Mouse (Mus musculus): ENCODE data around the gene Cfap74.

Gene Cfap74

DNA sequence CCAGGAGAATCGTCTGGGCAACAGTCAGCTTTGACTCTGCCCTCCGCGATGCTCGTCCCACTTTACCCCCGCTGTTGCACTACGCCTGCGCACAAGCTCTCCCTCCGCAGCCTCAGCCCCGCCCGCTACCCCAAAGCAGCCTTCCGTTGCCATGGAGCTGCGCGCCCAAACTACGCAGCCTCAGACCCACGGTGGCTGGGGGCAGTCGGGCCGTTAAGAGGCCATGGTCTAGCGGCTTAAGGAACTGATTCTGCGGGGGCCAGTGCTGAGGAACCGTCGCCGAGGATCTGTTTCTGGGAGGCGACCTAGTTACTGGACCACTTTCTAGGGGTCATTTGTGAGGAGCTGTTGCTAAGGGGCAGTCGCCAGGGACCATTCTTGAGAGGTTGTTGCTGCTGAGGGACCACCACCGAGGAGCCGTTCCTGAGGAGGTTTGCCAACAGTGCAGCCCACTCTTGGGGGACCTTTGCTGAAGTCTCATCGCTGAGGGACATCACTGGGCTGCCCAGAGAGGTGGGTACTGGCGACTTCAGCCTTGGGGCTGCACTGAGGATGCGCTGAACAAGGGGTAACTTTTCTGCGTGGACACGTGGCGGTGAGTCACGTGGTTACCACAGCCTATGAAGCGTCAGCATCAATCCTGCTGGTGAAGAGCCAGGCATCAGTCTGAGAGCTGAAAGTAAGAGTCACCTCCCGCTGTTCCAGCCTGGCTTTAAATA lies at the start of gene Cfap74:
TSS of gene Cfap74 (plus strand) at position 133 of the 719 bp plus-strand sequence.
- peak; percentile 66 to 77 for DNase-seq (ENCODE audit: low spot score in 2 of 2)

DNA sequence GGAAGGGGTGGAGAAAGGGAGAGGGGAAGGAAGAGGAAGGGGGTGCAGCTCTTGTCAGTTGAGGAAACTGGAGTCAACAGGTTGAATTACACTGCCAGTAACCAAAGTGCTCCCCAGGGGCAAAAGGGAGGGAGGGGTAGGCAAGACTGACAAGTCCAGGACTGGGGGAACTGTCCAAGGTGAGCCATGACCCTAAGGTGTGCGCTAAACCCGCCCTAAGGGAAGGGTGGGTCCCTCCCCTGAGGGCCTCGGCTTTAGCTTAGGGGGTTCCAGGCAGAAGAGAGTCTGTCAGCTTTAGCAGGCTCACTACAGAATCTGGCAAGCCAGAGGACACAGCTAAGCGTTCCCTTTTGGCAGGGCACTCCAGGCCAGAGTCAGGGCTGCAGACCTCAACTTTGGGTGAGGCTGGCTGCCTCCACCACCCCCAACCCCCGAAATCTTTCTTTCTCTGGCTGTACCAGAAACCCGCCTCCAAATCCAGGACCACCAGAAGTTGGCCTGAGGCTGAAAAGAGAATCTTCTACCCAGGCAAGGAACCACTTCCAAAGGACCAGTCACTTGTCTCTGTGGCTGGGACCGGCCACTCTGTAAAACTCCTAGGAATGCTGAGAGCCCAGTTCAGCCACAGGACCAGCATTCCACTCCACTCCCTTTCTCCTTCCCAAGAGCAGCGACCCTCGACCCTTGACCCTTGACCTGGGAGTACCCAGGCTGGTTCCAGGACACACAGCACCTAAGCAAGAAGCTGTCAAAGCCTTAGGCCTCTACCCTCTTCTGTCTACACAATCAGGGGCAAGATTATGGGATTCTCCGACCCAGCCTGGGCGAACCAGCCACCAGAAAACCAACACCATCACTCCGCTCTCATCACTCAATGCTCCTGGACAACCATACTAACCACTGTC lies 49.2 kb upstream of the Cfap74 start:
- DNase-seq (ENCODE audit: low spot score in 2 of 2), result no peak

DNA sequence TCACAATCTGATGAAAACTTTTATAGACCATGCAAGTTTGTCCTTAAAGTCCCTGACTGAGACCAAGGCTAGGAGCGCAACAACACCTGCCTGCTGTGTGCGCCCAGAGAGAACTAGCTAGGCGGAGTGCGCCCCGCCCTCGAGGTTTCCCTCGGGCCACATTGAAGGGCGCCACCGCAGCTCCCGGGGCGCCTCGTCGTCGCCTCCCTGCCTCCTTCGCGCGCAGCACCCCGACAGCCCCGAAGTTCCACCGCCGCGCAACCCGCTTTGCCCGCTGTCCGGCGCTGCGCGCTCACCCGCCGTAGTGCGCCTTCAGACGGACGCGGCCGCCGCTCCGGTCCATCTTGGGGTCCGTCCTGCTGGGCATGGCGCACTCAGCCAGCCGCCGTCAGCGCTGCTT lies 48.1 kb upstream of the Cfap74 start:
- DNase-seq (ENCODE audit: low spot score in 2 of 2), result no peak

DNA sequence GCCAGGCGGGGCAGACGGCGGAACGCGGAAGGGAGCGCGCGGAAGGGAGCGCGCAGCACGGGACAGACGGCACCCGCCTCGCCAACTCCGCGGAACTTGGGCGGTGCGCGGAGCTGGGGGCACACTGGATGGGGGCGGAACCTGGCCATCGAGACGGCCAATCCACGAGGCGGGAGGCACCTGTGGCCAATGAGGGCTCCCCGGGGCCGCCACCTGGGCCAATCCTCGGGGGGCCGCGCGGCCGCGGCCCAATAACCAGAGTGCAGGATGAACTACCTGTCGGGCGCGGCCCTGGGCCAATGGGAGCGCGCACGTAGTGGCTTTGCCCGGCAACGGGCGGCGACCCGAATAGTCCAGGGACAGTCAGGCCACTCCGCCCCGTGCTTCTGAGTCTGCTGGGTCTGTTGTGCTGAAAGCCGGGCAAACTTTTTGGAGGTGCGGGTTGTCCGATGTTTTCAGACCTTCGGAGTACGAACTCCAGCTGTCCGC lies 47.6 kb upstream of the Cfap74 start, which contains the start of gene Prkcz:
TSS of gene Prkcz (minus strand) at position 59 of the 489 bp plus-strand sequence.
- peak; percentile 69 to 78 for DNase-seq (ENCODE audit: low spot score in 2 of 2)

DNA sequence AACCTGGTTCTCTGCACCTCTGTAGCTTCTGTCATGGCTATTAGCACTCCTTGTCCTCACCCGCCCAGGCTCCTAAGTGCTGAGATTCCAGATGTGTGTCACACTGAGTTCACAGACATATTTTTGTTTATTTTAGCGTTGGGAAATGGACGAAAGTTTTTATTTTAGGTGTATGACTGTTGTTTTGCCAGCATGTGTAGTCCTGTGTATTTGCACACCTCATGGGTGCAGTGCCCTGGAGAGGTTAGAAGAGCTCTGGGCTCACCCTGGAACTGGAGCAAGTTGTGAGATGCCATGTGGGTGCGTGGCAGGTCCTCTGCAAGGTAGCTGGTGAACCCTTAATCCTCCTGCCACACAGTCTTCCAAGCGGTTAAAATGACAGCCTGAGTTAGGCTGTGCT lies 46.5 kb upstream of the Cfap74 start:
- no peak for DNase-seq (ENCODE audit: low spot score in 2 of 2)

DNA sequence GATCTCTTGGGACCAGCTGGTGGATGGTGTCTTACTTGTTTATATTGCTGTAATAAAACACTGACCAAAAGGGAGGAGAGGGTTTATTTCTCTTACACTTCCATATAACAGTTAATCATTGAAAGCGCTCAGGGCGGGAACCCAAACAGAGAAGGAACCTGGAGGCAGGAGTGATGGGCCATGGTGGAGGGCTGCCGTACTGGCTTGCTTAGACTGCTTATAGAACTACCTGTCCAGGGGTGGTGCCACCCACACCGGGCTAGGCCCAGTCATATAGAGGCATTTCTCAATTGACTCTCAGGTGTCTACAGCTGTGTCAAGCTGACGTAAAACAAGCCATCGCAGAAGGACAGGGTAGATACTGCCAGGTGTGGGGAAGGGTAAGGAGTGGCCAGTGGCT lies 42.2 kb upstream of the Cfap74 start:
- no peak for DNase-seq (ENCODE audit: low spot score in 2 of 2)

DNA sequence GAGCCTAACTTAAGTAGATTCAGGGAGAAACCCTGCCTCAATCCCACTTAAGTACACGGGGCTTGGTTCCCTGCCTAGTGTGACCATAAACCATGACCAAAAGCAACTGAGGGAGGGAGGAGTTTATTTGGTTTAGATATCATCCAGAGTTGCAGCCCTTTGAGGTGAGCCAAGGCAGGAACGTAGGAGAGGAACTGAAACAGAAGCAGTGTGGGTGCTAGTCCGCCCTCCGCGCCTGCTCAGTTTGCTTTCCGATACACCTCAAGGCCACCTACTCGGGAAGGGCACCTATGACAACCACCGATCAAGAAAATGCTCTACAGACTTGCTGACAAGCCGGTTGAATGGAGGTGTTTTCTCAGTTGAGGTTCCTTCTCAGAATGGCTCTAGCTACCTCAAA lies 41.3 kb upstream of the Cfap74 start:
- DNase-seq (ENCODE audit: low spot score in 2 of 2), result no peak

DNA sequence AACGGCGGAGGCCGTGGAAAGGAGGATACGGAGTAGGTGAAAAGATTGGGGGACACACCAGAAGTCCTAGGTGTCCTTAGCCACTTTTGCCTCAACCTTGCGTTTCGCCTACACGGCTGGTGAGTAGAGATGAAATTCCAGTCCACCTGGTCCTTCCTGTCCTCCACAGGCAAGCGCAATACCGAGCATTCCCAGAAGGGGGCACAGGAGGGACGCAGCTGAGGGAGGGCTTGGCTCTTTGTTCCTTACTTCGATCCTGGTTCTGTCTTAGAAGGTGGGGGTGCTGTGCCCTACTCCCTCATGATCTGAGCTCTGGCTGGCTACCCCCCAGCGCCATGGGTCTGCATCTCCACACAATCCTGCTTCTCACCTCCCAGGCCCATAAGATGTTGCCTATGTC lies 40.3 kb upstream of the Cfap74 start:
- DNase-seq (ENCODE audit: low spot score in 2 of 2), result peak; percentile 36 to 37

DNA sequence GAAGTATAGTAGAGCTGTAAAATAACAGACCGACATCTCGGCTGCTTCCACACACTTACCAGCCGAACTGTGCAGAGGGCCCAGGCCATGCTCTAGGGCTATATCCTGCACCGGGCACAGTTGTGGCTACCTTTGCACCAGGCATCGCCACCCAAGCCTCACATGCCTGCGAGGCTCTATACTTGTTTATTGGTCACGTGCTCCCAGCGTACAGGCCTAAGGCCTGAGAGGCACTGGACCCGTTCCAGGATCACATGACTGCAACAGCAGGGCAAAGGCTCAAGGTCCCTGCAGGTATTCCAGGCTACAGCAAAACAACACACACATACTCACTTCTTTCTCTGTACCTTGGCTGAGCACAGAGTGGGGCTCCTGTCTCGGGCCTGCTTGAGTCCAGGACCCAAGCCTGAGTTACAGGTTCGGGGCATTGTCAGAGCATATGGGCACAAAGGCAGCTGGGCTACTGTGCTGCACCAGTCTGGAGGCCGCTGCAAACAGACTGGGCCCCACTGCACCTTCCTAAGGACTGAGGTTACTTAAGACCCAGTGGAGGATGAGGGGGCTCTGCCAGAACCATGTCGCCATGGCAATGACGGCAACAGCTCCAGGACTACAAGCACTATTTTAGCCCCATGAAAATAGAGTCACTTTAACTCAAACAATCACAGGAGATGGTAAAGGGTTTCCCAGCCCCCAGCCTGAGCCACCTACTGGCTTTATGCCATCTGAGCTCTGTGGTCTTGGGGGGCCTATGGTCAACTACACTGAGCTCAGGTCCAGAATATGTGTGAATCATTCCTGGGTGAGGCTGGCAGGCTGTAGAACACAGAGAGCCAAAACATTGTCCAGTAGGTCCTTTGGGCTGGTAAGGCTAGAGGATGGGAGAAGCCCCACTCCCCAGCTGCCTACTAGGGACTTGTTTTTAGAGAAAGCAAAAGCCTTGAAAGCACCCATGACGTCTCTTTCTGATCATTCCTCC lies 38.0 kb upstream of the Cfap74 start:
- no peak for DNase-seq (ENCODE audit: low spot score in 2 of 2)

DNA sequence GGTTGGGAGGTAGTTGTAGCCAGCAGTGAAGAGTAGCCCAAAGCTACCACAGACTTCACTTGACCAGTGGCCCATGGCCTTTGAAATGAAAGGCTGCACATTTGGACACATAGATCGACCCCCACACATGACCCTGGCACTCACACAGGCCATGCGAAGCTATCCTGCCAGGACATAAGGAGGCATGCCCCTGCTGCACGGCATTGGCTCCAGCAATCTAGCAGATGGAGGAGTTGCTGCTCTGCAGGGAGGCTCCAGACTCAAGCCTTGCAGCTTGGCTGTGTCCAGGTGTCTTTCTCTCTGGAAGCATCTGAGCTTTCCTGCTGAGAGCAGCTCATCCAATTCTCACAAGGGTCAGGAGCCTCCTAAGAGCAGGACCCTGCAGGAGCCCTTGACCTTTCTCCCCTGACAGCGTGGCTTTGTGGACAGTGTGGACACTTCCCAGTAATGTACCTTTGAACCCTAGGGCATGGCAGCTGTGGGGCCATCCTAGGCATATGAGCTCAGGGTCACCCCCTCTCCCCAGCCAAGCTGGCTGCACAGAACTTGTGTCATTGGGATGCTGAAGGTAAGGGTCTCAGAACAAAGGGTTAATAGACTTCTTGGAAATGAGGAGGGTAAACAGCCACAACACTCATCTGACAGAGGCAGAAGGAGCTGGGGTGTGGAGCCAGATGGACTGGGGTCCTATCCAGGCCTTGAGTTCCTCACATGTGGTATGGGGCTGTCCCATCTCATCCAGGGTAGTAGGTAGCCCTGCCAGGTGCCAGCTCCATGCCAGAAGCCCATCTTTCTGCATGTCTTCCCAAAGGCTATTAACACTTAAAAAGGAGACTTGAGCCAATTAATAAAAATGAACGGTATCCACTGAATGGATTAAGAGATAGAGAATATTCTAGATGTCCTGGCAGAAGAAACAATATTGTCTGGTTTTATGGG lies 36.9 kb upstream of the Cfap74 start:
- no peak for DNase-seq (ENCODE audit: low spot score in 2 of 2)

DNA sequence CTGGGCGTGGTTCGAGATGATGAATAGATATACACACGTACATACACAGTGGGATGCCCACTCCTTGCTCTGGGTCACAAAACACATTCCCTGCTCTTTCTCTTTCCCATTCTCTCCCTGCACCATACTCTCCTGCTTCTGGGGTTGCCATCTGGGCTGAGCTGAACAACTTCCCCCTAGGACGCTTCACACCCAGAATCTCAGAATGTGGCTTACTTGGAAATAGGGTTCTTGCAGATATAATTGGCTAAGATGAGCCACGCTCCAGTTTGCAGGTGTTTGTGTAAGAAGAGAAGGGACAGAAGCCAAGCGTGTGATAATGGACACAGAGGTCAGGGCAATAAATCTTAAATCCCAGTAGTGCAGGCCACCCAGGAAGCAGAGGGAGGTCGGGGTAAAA lies 27.0 kb upstream of the Cfap74 start:
- DNase-seq (ENCODE audit: low spot score in 2 of 2), result no peak

DNA sequence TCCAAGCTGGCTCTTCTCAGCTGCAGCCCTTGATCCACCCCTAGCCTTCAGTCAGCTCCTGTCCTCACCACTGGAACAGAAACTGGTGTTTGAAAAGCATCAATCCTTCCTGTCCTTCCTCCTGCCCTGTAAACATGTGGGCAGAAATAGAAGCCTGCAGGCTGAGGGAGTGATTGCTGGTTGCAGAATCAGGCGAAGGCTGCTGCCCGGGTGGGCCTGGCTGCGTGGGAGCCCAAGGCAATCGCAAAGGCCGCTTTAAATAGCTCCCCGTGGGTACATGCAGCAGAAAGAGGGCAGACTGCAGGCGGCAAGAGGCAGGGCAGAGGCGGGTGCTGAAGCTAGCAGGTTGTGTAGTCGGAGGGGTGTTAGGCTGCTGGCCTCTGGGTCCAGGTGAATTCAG lies 26.2 kb upstream of the Cfap74 start:
- no peak for DNase-seq (ENCODE audit: low spot score in 2 of 2)

DNA sequence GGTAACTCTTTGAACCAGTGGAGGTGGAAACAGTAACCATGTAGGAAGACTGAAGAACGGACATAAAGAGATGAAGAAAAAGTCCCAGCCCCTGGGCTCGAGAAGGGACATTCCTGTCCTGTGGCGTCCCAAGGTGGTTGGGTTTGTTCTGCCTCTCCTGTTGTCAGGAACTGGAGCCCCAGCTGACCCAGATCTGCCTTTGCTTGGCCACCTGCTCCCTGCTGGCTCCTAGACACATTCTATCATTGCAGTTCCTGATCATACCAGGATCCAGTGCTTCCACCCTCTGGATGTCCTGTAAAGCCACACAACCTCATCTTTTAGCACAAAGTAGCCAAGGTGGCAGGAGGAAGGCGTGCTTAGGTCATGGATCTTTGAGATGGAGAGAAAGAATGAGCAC lies 25.7 kb upstream of the Cfap74 start:
- DNase-seq (ENCODE audit: low spot score in 2 of 2), result no peak

DNA sequence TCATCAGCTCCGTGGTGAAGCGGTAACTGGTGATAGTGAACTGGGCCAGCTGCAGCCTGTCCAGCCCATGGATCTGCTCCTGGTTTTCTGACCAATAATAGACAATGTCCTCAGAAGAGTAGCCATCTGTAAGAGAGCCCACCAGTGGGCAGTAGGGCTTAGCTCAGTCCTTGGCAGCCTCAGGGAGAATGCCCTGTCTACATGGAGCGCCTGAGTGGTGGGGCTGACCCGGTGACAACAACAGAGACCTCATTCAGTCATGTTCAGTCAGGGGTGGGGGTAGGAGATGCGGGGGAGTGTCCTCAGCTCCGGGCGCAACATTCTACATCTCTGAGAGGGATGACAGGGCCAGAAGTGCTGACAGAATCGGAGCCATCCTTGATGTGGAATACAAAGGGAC lies 21.8 kb upstream of the Cfap74 start:
- DNase-seq (ENCODE audit: low spot score in 2 of 2), result no peak

DNA sequence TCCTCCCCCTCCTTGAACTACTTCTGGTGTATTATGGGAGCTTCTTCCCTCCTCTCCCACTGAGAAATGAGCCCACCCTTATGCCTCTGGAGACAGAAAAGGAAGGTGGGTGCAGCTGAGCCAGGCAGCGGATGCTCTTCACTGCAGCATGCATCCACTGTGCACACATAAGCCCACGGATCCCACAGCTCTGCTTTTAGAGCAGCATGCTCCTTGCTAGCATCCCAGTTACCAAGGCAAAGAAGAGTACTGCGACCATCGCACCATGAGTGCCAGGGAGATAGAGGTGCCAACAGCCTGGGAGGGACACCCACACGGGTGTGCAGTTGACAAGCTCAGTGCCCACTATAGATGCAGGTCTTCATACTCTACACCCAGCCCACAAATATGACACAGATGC lies 13.5 kb upstream of the Cfap74 start:
- no peak for DNase-seq (ENCODE audit: low spot score in 2 of 2)

DNA sequence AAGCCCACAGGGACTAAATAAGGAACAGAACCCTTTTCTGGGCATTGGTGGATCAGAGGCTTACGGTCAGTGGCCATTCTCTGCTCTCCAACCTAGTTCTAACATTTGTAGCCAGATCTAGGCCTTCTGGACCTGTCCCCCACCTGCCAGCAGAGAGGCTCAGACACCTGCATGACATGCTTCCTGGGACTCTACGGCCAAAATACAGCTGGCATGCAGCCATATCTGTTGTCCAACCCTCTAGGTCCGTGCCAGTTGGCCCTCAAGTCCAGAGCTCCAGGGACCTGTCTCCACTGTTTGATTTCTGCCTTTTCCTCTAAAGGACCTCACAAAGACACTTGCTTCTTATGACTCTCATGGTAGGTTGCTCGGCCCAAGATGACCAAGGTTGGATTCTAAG lies 12.2 kb upstream of the Cfap74 start:
- no peak for DNase-seq (ENCODE audit: low spot score in 2 of 2)

DNA sequence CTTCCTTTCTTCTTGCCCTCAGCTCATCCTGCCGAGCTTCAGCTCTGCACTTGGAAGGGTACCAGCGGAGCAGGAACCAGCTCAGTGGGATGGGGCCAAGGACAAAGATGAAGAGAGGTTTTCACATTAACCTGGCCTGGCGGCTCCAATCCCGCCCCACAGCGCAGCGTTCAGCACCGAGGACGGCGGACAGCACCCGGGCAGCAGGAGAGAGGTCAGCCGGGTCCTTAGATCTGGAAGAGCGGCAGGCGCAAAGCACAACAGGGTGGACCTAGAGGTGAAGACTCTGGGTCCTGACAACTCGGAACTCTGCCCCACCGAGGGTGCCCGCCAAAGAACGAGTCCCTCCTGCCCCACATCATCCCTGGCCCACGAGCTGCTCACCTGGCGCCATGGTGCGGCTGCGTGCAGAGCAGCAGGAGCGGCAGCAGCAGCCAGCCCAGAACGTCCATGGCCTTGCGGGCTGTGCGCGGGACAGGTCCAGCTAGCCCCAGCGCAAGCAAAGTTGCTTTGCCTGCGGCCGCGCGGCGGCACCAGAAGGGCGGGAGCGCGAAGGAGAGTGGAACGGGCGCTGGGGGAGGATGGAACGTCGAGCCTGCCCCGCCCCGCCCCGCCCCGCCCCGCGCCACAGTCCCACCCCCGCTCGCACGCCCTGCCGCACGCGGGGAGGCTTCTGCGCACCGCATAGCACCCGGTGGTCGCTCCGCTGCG lies 11.3 kb upstream of the Cfap74 start, which contains the start of gene Gabrd:
TSS of gene Gabrd (minus strand) at position 602 of the 711 bp plus-strand sequence.
- no peak for DNase-seq (ENCODE audit: low spot score in 2 of 2)

DNA sequence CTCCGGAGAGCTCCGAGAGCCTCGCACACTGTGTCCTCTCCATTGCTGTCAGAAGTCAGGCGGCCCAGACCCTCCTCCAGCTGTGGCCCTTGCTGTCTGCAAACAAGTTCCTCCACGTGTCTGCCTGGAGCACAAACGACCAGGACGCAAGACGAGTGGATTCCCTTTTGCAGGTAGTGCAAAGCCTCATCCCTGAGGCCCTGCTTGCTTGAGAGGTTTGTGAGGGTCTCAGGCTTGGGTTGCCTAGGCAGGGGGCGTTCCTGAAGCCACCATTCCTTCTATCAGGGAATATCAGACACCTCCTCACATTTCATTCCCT lies 10.8 kb upstream of the Cfap74 start:
- DNase-seq (ENCODE audit: low spot score in 2 of 2), result no peak

DNA sequence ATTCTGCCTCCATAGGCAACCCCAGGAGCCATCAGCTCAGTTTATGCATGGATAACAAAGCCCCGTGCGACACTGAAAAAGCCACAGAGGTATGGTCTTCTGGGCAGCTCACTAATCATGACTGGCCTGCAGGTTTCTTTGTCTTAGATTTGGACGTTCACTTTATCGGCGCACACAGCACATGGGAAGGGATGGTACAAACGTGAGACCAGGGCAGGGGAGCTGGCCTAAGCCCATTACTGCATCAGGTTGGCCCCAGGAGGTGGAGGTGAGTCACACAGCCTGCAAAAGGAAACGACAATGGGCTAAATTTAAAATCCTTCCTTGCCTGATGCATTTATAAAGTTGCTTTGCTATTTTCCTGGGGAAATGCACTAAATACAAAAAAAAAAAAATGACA lies 7.9 kb upstream of the Cfap74 start:
- no peak for DNase-seq (ENCODE audit: low spot score in 2 of 2)

DNA sequence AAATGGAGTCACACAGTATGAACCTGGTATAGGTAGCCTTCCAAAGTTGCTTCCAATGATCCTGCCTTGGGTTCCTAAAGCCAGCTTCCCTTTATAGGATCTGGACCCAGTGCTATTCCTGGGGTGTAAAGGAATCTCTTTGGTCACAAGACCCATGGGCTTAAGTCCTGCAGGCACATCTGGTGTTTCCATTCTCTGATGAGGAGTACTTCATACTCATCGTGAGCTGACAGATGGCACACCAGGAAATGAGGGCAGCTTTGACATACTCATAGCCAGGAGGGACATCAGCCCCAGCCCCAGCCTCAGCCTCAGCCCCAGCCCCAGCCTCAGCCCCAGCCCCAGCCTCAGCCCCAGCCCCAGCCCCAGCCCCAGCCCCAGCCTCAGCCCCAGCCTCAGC lies 6.5 kb upstream of the Cfap74 start:
- DNase-seq (ENCODE audit: low spot score in 2 of 2), result no peak

Data from heart, adult 9 months (tissue).